Mouse (Mus musculus): Measurements from ENCODE around the gene Hs6st3.

GRCm38 (mm10) chr14:119139381-119139950, 1.3 kb downstream of the Hs6st3 start:
- no peak for TF ChIP-seq TAL1 (IDR thresholded peaks at IDR 0.05; ENCODE audit: low read length)
- no peak for TF ChIP-seq GATA1 (IDR thresholded peaks at IDR 0.05; ENCODE audit: low read length)
